Mouse (Mus musculus): ENCODE data around the gene Atp6v0e. TPM values are rescaled to one million over a fixed set of nuclear protein-coding genes. Genes with fewer than 3 reads are reported as not detected.

Gene Atp6v0e
- polyA plus RNA-seq, 1 experiment, result 2.3 TPM

GRCm38 (mm10) chr17:26645411-26645854 is 17.6 kb upstream of the Atp6v0e start:
- no peak for TF ChIP-seq GATA1 (IDR thresholded peaks at IDR 0.05; ENCODE audit: low read length)
- no peak for TF ChIP-seq TAL1 (IDR thresholded peaks at IDR 0.05; ENCODE audit: low read length)
- no peaks in the 10 kb centered on the region for H3K9me3 ChIP-seq (ENCODE audit: control insufficient read depth, low read length)
- H3K36me3 ChIP-seq (ENCODE audit: control insufficient read depth), result peaks cover 44% of the 10 kb centered on the region
- H3K4me1 ChIP-seq (ENCODE audit: control insufficient read depth), result peaks cover 6% of the 10 kb centered on the region
- no peaks in the 10 kb centered on the region for H3K27me3 ChIP-seq (ENCODE audit: control insufficient read depth)
- H3K4me3 ChIP-seq (replicated peaks), result no peak overlapping the region

GRCm38 (mm10) chr17:26647283-26647682 is 15.7 kb upstream of the Atp6v0e start:
- H3K4me1 ChIP-seq (ENCODE audit: control insufficient read depth), result peaks cover 6% of the 10 kb centered on the region
- no peak overlapping the region for H3K4me3 ChIP-seq (replicated peaks)
- no peaks in the 10 kb centered on the region for H3K9me3 ChIP-seq (ENCODE audit: control insufficient read depth, low read length)
- H3K36me3 ChIP-seq (ENCODE audit: control insufficient read depth), result peaks cover 29% of the 10 kb centered on the region
- no peaks in the 10 kb centered on the region for H3K27me3 ChIP-seq (ENCODE audit: control insufficient read depth)
- TF ChIP-seq GATA1 (IDR thresholded peaks at IDR 0.05; ENCODE audit: low read length), result no peak
- no peak for TF ChIP-seq TAL1 (IDR thresholded peaks at IDR 0.05; ENCODE audit: low read length)

GRCm38 (mm10) chr17:26649565-26649964 is 13.5 kb upstream of the Atp6v0e start:
- TF ChIP-seq TAL1 (IDR thresholded peaks at IDR 0.05; ENCODE audit: low read length) (no peak), GATA1 (IDR thresholded peaks at IDR 0.05; ENCODE audit: low read length) (no peak)
- Histone ChIP-seq H3K27me3 (ENCODE audit: control insufficient read depth) (no peaks in the 10 kb centered on the region), H3K4me1 (ENCODE audit: control insufficient read depth) (peaks cover 6% of the 10 kb centered on the region), H3K36me3 (ENCODE audit: control insufficient read depth) (peaks cover 13% of the 10 kb centered on the region; the same call in 1 of the 2 replicates), H3K9me3 (ENCODE audit: control insufficient read depth, low read length) (no peaks in the 10 kb centered on the region), H3K4me3 (replicated peaks) (no peak overlapping the region)

GRCm38 (mm10) chr17:26650451-26651363 is 12.3 kb upstream of the Atp6v0e start:
- no peak for TF ChIP-seq GATA1 (IDR thresholded peaks at IDR 0.05; ENCODE audit: low read length)
- TF ChIP-seq TAL1 (IDR thresholded peaks at IDR 0.05; ENCODE audit: low read length), result no peak
- H3K36me3 ChIP-seq (ENCODE audit: control insufficient read depth), result peaks cover 16% of the 10 kb centered on the region; the same call in 1 of the 2 replicates
- H3K4me3 ChIP-seq (replicated peaks), result no peak overlapping the region
- H3K9me3 ChIP-seq (ENCODE audit: control insufficient read depth, low read length), result no peaks in the 10 kb centered on the region
- H3K4me1 ChIP-seq (ENCODE audit: control insufficient read depth), result peaks cover 2% of the 10 kb centered on the region; the same call in 1 of the 2 replicates
- H3K27me3 ChIP-seq (ENCODE audit: control insufficient read depth), result no peaks in the 10 kb centered on the region

GRCm38 (mm10) chr17:26658854-26659572 is 4.0 kb upstream of the Atp6v0e start:
- TF ChIP-seq TAL1 (IDR thresholded peaks at IDR 0.05; ENCODE audit: low read length) (no peak), GATA1 (IDR thresholded peaks at IDR 0.05; ENCODE audit: low read length) (no peak)
- Histone ChIP-seq H3K4me1 (ENCODE audit: control insufficient read depth) (peaks cover 23% of the 10 kb centered on the region), H3K9me3 (ENCODE audit: control insufficient read depth, low read length) (no peaks in the 10 kb centered on the region), H3K27me3 (ENCODE audit: control insufficient read depth) (peaks cover 6% of the 10 kb centered on the region), H3K36me3 (ENCODE audit: control insufficient read depth) (peaks cover 10% of the 10 kb centered on the region; the same call in 1 of the 2 replicates), H3K4me3 (replicated peaks) (no peak overlapping the region)

- TF ChIP-seq GATA1 (IDR thresholded peaks at IDR 0.05; ENCODE audit: low read length) (no peak), TAL1 (IDR thresholded peaks at IDR 0.05; ENCODE audit: low read length) (no peak)
- Histone ChIP-seq H3K4me1 (ENCODE audit: control insufficient read depth) (peaks cover 26% of the 10 kb centered on the region), H3K36me3 (ENCODE audit: control insufficient read depth) (peaks cover 10% of the 10 kb centered on the region; the same call in 1 of the 2 replicates), H3K4me3 (replicated peaks) (no peak overlapping the region), H3K9me3 (ENCODE audit: control insufficient read depth, low read length) (no peaks in the 10 kb centered on the region), H3K27me3 (ENCODE audit: control insufficient read depth) (peaks cover 6% of the 10 kb centered on the region)
These were observed 3.5 kb upstream of the Atp6v0e start for GRCm38 (mm10) chr17:26659573-26659915.

GRCm38 (mm10) chr17:26660192-26660912 is 2.7 kb upstream of the Atp6v0e start:
- Histone ChIP-seq H3K4me1 (ENCODE audit: control insufficient read depth) (peaks cover 26% of the 10 kb centered on the region), H3K36me3 (ENCODE audit: control insufficient read depth) (peaks cover 6% of the 10 kb centered on the region; the same call in 1 of the 2 replicates), H3K4me3 (replicated peaks) (no peak overlapping the region), H3K9me3 (ENCODE audit: control insufficient read depth, low read length) (no peaks in the 10 kb centered on the region), H3K27me3 (ENCODE audit: control insufficient read depth) (peaks cover 6% of the 10 kb centered on the region)
- no peak for TF ChIP-seq GATA1 (IDR thresholded peaks at IDR 0.05; ENCODE audit: low read length)
- no peak for TF ChIP-seq TAL1 (IDR thresholded peaks at IDR 0.05; ENCODE audit: low read length)

GRCm38 (mm10) chr17:26662204-26662603 is 827 bp upstream of the Atp6v0e start:
- H3K27me3 ChIP-seq (ENCODE audit: control insufficient read depth), result peaks cover 12% of the 10 kb centered on the region
- H3K4me3 ChIP-seq (replicated peaks), result no peak overlapping the region
- no peaks in the 10 kb centered on the region for H3K9me3 ChIP-seq (ENCODE audit: control insufficient read depth, low read length)
- TF ChIP-seq GATA1 (IDR thresholded peaks at IDR 0.05; ENCODE audit: low read length) (no peak), TAL1 (IDR thresholded peaks at IDR 0.05; ENCODE audit: low read length) (no peak)
- no peaks in the 10 kb centered on the region for H3K36me3 ChIP-seq (ENCODE audit: control insufficient read depth)
- peaks cover 26% of the 10 kb centered on the region for H3K4me1 ChIP-seq (ENCODE audit: control insufficient read depth)

All from erythroblast, embryonic 14.5 days (primary cell).